Mouse (Mus musculus): Measurements from ENCODE around the gene Tnfsf9.
A peak's percentile ranks its signal among the peaks of the same experiment; 100 is the strongest.
"Not testable (repeated sequence)": the region's sequence is repeated elsewhere in the genome, so short reads cannot be mapped to it uniquely, and the experiment has no call there.

The Tnfsf9 gene

DNA sequence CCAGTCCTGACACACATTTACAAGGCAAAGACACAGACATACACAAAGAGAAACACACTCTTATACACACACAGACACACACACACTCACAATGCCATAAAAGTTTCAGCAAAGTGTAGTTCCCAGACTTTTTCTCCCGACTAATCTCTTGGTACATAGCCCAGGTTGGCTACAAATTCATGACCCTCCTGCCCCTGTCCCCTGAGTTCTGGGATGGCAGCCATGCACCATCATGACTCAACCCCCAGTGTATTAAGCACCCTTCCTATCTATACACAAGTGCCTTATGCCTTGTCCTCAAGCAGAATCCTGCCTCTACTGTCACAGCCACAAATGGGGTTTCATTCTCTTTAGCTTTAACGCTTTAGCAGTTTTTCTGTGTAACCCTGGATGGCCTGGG, 11.7 kb downstream of the Tnfsf9 start:
- no peak for TF ChIP-seq NANOG (IDR thresholded peaks at IDR 0.05; ENCODE audit: borderline replicate concordance, low read length)
- no peak for TF ChIP-seq POU5F1 (IDR thresholded peaks at IDR 0.05; ENCODE audit: borderline replicate concordance, low read length)
- no peak for TF ChIP-seq CTCF (conservative IDR thresholded peaks at IDR 0.05; ENCODE audit: low read length)
- Histone ChIP-seq H3K4me1 (replicated peaks; ENCODE audit: low read depth, low read length) (peaks cover 35% of the 10 kb centered on the region), H3K9me3 (ENCODE audit: low read length) (peaks cover under 1% of the 10 kb centered on the region; the same call in 1 of the 2 replicates), H3K36me3 (ENCODE audit: insufficient read depth, low read length) (no peaks in the 10 kb centered on the region), H3K4me3 (replicated peaks; ENCODE audit: low read length) (no peak overlapping the region), H3K27me3 (ENCODE audit: insufficient read depth, low read length) (peaks cover 18% of the 10 kb centered on the region)

DNA sequence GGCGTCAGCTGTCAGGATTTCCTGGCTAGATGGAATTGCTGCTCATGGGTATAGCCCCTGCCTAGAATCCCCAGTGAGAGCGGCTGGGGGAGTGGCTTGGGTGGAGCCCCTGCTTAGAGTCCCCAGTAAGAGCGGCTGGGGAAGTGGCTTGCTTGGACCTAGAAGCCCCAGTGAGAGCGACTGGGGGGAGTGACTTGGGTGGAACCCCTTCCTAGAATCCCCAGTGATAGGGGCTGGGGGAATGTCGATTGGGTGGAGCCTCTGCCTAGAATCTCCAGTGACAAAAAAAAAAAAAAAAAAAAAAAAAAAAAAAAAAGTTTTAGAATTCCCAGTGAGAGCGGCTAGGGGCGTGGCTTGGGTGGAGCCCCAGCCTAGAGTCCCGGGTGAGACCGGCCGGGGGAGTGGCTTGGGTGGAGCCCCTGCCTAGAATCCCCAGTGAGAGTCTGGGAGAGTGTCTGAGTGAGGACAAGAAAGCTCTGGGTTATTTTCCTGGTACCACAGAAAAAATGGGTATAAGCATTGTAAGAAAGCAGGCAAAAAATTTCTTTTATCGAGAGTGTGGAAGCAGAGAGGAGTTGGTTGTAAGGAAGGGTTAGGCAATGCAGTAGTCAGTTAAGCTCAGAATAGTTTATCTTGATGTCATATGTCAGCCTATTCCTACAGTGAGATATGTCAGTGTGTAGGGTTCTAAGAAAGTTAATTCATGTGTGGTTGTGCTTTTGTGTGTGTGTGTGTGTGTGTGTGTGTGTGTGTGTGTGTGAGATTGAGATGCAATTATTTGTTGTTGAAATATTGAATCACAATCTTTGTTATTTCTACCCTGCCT, 13.6 kb downstream of the Tnfsf9 start:
- Histone ChIP-seq H3K4me3 (replicated peaks; ENCODE audit: low read length) (peak overlapping the region; percentile 50), H3K4me1 (replicated peaks; ENCODE audit: low read depth, low read length) (peaks cover 41% of the 10 kb centered on the region), H3K27me3 (ENCODE audit: insufficient read depth, low read length) (peaks cover 10% of the 10 kb centered on the region), H3K9me3 (ENCODE audit: low read length) (peaks cover 7% of the 10 kb centered on the region; the same call in 1 of the 2 replicates), H3K36me3 (ENCODE audit: insufficient read depth, low read length) (0 out of 2 replicates have a peak, but pooled peaks cover 2% of the 10 kb centered on the region)
- TF ChIP-seq CTCF (conservative IDR thresholded peaks at IDR 0.05; ENCODE audit: low read length) (no peak), POU5F1 (IDR thresholded peaks at IDR 0.05; ENCODE audit: borderline replicate concordance, low read length) (no peak), NANOG (IDR thresholded peaks at IDR 0.05; ENCODE audit: borderline replicate concordance, low read length) (no peak)

DNA sequence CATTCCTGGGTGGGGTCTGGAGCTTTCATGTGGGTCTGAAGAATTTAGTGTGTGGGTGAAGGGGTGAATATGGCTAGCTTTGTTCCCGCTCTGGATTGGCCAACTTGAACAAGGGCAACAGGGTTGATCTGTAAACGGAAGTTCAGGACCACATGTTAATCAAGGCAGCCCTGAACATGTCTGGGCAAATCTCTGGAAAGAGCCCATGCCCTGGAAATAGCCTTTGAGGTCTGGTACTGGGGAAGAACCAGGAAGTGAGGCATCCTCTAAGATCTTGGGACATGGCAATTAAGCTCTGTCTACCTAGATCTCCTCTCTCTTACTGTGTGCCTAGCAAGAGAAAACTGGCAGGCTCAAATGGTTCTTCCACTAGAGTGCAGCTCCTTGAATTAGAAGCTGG, 16.7 kb downstream of the Tnfsf9 start:
- H3K27me3 ChIP-seq (ENCODE audit: insufficient read depth, low read length), result no peaks in the 10 kb centered on the region
- no peak overlapping the region for H3K4me3 ChIP-seq (replicated peaks; ENCODE audit: low read length)
- 0 out of 2 replicates have a peak, but pooled peaks cover 2% of the 10 kb centered on the region for H3K36me3 ChIP-seq (ENCODE audit: insufficient read depth, low read length)
- H3K4me1 ChIP-seq (replicated peaks; ENCODE audit: low read depth, low read length), result peaks cover 59% of the 10 kb centered on the region
- TF ChIP-seq CTCF (conservative IDR thresholded peaks at IDR 0.05; ENCODE audit: low read length), result no peak
- TF ChIP-seq NANOG (IDR thresholded peaks at IDR 0.05; ENCODE audit: borderline replicate concordance, low read length), result no peak
- TF ChIP-seq POU5F1 (IDR thresholded peaks at IDR 0.05; ENCODE audit: borderline replicate concordance, low read length), result no peak
- peaks cover 7% of the 10 kb centered on the region; the same call in 1 of the 2 replicates for H3K9me3 ChIP-seq (ENCODE audit: low read length)

DNA sequence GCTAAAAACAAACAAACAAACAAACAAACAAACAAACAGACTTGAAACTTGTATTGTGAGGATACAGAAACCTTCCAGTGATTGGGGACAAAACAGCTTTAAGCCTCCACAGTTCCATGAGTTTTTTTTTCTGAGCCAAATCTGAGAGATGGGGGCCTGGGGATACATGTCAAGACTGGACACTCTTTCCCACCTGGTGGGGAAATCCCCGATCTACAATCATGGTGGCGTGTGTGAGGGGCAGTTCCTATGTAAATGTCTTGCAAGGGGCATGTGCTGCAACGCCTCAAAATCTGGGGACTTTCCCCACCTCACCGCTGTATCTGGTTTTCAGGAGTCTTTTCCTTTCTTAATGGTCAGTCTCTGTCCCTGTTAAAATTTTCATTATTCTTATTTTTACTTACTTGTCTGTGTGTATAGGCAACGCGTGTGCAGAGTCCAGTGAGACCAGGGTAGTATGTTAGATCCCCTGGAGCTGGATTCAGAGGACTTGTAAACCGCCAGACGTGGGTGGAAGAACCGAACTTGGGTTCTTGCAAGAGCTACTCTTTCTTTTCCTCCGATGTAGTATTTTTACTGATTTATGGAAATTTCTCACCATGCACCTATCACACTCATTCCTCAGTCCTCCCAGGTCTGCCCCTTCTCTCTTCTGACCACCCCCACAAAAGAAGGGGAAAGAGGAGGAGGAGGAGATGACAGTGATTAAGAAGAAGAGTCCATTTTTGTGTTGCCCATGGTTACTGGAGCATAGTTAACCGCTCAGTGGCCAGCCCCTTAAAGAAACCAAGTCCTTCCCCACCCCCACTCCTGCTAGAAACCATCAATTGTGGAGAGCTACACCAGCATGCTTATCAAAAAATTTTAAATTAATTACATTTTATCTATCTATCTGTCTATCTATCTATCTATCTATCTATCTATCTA, 18.3 kb downstream of the Tnfsf9 start:
- Histone ChIP-seq H3K4me3 (replicated peaks; ENCODE audit: low read length) (no peak overlapping the region), H3K27me3 (ENCODE audit: insufficient read depth, low read length) (no peaks in the 10 kb centered on the region), H3K4me1 (replicated peaks; ENCODE audit: low read depth, low read length) (peaks cover 50% of the 10 kb centered on the region), H3K36me3 (ENCODE audit: insufficient read depth, low read length) (0 out of 2 replicates have a peak, but pooled peaks cover 2% of the 10 kb centered on the region), H3K9me3 (ENCODE audit: low read length) (peaks cover 7% of the 10 kb centered on the region; the same call in 1 of the 2 replicates)
- TF ChIP-seq CTCF (conservative IDR thresholded peaks at IDR 0.05; ENCODE audit: low read length) (no peak), POU5F1 (IDR thresholded peaks at IDR 0.05; ENCODE audit: borderline replicate concordance, low read length) (no peak), NANOG (IDR thresholded peaks at IDR 0.05; ENCODE audit: borderline replicate concordance, low read length) (no peak)

DNA sequence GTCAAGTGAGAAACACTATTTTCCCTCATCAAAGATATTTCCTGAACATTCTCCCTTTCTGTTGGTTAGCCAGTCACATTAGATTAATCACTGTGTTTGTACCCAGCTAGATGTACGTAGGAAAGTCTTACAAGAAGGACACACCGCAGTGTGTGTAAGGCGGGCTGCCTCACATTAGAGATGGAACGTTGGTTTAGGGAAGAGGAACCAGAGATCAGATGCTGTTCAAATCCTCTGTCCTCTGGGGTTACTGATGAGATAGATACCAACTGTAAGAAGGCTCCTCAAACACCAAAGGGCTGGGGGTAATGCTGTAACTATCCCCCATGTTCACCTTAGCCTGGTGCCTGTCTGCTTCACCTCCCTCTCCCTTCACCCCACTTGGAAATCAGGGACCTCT, 19.7 kb downstream of the Tnfsf9 start:
- H3K4me1 ChIP-seq (replicated peaks; ENCODE audit: low read depth, low read length), result peaks cover 39% of the 10 kb centered on the region
- no peak overlapping the region for H3K4me3 ChIP-seq (replicated peaks; ENCODE audit: low read length)
- TF ChIP-seq NANOG (IDR thresholded peaks at IDR 0.05; ENCODE audit: borderline replicate concordance, low read length), result no peak
- TF ChIP-seq POU5F1 (IDR thresholded peaks at IDR 0.05; ENCODE audit: borderline replicate concordance, low read length), result no peak
- no peak for TF ChIP-seq CTCF (conservative IDR thresholded peaks at IDR 0.05; ENCODE audit: low read length)
- H3K9me3 ChIP-seq (ENCODE audit: low read length), result peaks cover 7% of the 10 kb centered on the region; the same call in 1 of the 2 replicates
- 0 out of 2 replicates have a peak, but pooled peaks cover 2% of the 10 kb centered on the region for H3K36me3 ChIP-seq (ENCODE audit: insufficient read depth, low read length)
- peaks cover 6% of the 10 kb centered on the region; the same call in 1 of the 2 replicates for H3K27me3 ChIP-seq (ENCODE audit: insufficient read depth, low read length)

DNA sequence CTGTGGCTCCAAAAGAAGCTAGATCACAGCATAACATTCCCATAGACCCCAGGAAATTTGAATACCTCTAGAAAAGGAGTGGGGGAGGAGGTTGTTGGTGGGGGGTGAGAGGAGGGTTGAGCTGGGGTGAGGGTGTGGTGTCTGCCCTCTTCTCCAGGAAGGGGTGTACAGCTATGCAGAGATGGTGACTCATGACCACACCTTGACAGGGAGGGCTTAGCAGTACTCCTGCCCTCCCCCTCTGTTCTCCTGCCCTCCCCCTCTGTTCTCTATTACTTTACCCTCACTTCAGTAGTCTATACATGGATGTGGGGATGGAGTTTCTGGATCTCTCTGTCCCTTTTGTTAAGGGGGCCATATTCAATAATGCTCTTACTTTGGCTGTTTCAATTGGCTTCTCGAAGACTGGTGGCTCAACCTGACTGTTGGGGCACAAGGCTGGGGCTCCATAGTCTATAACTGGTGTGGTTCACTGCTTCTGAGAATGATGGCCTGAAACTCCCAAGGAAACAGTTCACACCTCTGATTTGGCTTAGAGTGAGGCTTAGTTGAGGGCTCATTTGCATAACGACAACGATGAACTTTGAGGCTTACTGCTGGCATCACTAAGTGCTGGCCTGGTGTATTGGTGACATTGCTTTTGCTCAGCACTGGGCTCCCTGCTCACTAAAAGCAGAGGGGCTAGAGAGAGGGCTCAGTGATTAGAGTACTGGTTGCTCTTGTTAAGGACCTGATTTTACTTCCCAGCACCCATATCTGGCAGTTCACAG, 20.9 kb downstream of the Tnfsf9 start:
- Histone ChIP-seq H3K4me1 (replicated peaks; ENCODE audit: low read depth, low read length) (peaks cover 32% of the 10 kb centered on the region), H3K27me3 (ENCODE audit: insufficient read depth, low read length) (peaks cover 6% of the 10 kb centered on the region; the same call in 1 of the 2 replicates), H3K9me3 (ENCODE audit: low read length) (peaks cover 7% of the 10 kb centered on the region; the same call in 1 of the 2 replicates), H3K36me3 (ENCODE audit: insufficient read depth, low read length) (0 out of 2 replicates have a peak, but pooled peaks cover 2% of the 10 kb centered on the region), H3K4me3 (replicated peaks; ENCODE audit: low read length) (no peak overlapping the region)
- TF ChIP-seq POU5F1 (IDR thresholded peaks at IDR 0.05; ENCODE audit: borderline replicate concordance, low read length) (no peak), CTCF (conservative IDR thresholded peaks at IDR 0.05; ENCODE audit: low read length) (no peak), NANOG (IDR thresholded peaks at IDR 0.05; ENCODE audit: borderline replicate concordance, low read length) (no peak)

DNA sequence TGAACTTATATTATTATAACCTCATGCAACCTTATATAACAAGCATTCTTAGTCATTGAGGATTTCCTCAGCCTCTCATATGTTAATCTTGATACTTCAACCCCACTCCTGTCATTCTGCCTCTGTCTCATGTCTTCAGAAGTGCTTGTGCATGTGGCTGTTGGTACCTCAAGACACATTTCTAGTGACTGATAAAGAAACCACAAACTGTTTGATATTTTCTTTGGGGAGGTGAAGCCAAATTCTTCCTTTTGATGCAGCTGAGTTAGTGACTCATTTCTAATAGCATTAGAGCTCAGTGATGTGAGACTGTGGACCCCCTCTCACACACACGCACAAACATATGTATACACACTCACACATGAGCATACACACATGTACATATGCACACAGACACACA, 26.7 kb downstream of the Tnfsf9 start:
- H3K9me3 ChIP-seq (ENCODE audit: low read length), result no peaks in the 10 kb centered on the region

DNA sequence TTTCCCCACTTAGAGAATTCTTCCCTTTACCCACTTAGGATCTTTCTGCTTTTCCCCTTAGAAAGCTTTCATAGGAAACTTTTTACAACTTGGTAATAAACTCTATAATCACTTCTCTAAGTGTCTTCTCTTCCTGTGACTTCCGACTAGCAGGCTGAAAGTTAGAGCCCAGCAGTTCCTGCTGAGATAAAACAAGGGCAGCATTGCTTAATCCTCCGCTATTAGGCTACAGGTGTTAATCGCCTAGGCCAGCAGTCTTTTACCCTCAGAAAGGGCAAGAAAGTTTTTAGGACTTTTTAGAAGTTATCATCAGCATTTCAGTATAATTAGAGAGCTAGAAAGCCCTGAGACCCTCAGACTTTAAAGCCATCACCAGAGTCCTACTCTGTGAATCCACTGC, 28.9 kb downstream of the Tnfsf9 start:
- H3K27me3 ChIP-seq (ENCODE audit: insufficient read depth, low read length), result peaks cover 25% of the 10 kb centered on the region
- H3K36me3 ChIP-seq (ENCODE audit: insufficient read depth, low read length); H3K4me3 ChIP-seq (replicated peaks; ENCODE audit: low read length); H3K4me1 ChIP-seq (replicated peaks; ENCODE audit: low read depth, low read length); H3K9me3 ChIP-seq (ENCODE audit: low read length): not testable (repeated sequence)

More for the DNA sequence above, 26.7 kb downstream of the Tnfsf9 start:
- H3K4me3 ChIP-seq (replicated peaks; ENCODE audit: low read length), result no peak overlapping the region
- H3K27me3 ChIP-seq (ENCODE audit: insufficient read depth, low read length), result peaks cover 22% of the 10 kb centered on the region
- TF ChIP-seq POU5F1 (IDR thresholded peaks at IDR 0.05; ENCODE audit: borderline replicate concordance, low read length), result no peak
- no peak for TF ChIP-seq NANOG (IDR thresholded peaks at IDR 0.05; ENCODE audit: borderline replicate concordance, low read length)
- TF ChIP-seq CTCF (conservative IDR thresholded peaks at IDR 0.05; ENCODE audit: low read length), result no peak
- H3K36me3 ChIP-seq (ENCODE audit: insufficient read depth, low read length), result no peaks in the 10 kb centered on the region
- H3K4me1 ChIP-seq (replicated peaks; ENCODE audit: low read depth, low read length), result peaks cover 6% of the 10 kb centered on the region
